Mouse (Mus musculus) lung, adult 2 months (tissue): ENCODE results near the gene S100a11.

Experiments used
- CTCF ChIP-seq: fragments of 200-500 bp; IDR thresholded peaks from 2 replicates; pipeline ENCODE4 v1.5.1; 2011; ENCODE audit warnings: mild to moderate bottlenecking, low read length, control low read depth; ENCODE audit not compliant: insufficient read depth
- POLR2A ChIP-seq: fragments of 200-500 bp; IDR thresholded peaks from 2 replicates; pipeline ENCODE4 v1.6.1; 2011; ENCODE audit warnings: low read depth, mild to moderate bottlenecking, control low read depth, low read length, borderline replicate concordance; ENCODE audit errors: extremely low read depth

DNA sequence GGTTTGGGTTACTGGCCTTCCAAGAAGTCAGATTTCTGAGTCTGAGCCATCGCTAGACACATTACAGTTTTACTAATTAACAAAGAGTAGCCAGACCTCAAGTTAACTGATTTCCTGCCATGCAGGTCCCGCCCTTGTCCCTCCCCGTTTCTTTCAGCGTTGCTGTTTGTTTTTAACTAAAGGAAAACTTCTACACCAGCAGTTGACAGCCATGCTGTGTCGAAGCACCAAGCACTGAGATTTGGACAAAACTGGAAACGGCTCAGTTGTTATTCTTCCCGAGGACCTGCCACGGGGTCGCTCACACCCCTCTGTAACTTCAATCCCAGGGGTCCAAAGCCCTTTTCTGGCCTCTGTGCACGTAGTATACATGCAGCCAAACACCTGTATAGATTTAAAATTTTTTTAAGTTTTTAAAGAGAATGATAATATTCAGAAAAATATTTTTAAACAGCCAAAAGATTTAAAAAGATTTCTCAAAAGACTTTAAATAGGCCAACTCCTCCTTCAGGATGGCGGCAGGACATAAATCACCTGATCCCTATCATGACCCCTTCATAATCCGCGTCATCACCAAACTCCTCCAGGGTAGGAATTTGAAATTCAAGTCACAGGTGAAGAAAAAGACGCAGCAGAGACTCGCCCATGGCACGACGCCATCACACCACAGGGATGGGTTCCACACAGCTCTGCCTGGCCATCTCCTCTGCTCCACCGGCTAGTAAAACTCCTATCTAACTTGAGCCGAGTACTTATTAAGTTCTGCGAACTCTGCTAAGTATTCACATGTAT lies 27.7 kb downstream of the S100a11 start:
- TF ChIP-seq CTCF, result no peak
- TF ChIP-seq POLR2A, result no peak
